Mouse (Mus musculus) G1E (cell line): ENCODE measurements around the gene St7. TPM values are rescaled to one million over a fixed set of nuclear protein-coding genes. Genes with fewer than 3 reads are reported as not detected.

Source experiments
- ATAC-seq: 2 replicates; pipeline ENCODE4 v1.8.0; 2016; ENCODE audit warnings: mild to moderate bottlenecking; ENCODE audit not compliant: insufficient number of reproducible peaks, poor library complexity, low FRiP score, severe bottlenecking; ENCODE audit errors: extremely low read depth
- DNase-seq: peaks from one replicate; pipeline ENCODE4 v3.0.0; 2012; ENCODE audit warnings: low spot score
- H3K27me3 ChIP-seq: 2 replicates; pipeline ENCODE4 v1.6.1; 2012; ENCODE audit warnings: mild to moderate bottlenecking, low read length, inconsistent platforms; ENCODE audit not compliant: insufficient read depth
- H3K36me3 ChIP-seq: replicated peaks from 2 replicates; pipeline ENCODE3; 2012; ENCODE audit warnings: mild to moderate bottlenecking, inconsistent platforms
- H3K4me1 ChIP-seq: 2 replicates; pipeline ENCODE4 v1.6.1; 2012; ENCODE audit warnings: low read depth, low read length, inconsistent platforms, mixed read lengths; ENCODE audit not compliant: insufficient read depth
- H3K4me3 ChIP-seq: 2 replicates; pipeline ENCODE4 v1.5.1; 2012; ENCODE audit warnings: low read depth, mild to moderate bottlenecking, inconsistent platforms, low read length, moderate library complexity, mixed read lengths
- H3K9me3 ChIP-seq: replicated peaks from 2 replicates; pipeline ENCODE4 v1.6.1; 2012; ENCODE audit warnings: inconsistent platforms
- CTCF ChIP-seq: IDR thresholded peaks from 2 replicates; pipeline ENCODE4 v1.5.1; 2012; ENCODE audit warnings: low read depth, low read length, inconsistent platforms, mixed read lengths
- GATA1 ChIP-seq: IDR thresholded peaks from 2 replicates; pipeline ENCODE4 v1.6.1; 2012; ENCODE audit warnings: borderline replicate concordance, low read length, inconsistent platforms, mixed read lengths
- GATA2 ChIP-seq: IDR thresholded peaks from 2 replicates; pipeline ENCODE4 v1.6.1; 2012; ENCODE audit warnings: low read depth, low read length, inconsistent platforms, borderline replicate concordance
- POLR2AphosphoS5 ChIP-seq: IDR thresholded peaks from 2 replicates; pipeline ENCODE4 v1.6.1; 2012; ENCODE audit warnings: low read depth, low read length, inconsistent platforms; ENCODE audit not compliant: insufficient replicate concordance
- TAL1 ChIP-seq: conservative IDR thresholded peaks from 2 replicates; pipeline ENCODE4 v1.6.1; 2012; ENCODE audit warnings: low read depth, low read length, inconsistent platforms, mixed read lengths
- polyA plus RNA-seq: library from polyadenylated mRNA; stranded (reverse); fragments of >175 nt; gene quantifications from 2 replicates; pipeline ENCODE4 v1.2.3, GENCODE M21; 2012
- total RNA-seq, 2 experiments: library from RNA; stranded (forward) in 1 of 2; stranded (reverse) in 1 of 2; fragments of 200-1000 nt in 1 of 2; fragments of >200 nt in 1 of 2; fragmentation: Nextera tagmentation in 1 of 2; gene quantifications; 2 replicates each; pipeline ENCODE4 v1.2.3; 2014 to 2017

Gene St7
- total and polyA plus RNA-seq, 3 experiments, result 4.7 to 155 (median 84.7) TPM

DNA sequence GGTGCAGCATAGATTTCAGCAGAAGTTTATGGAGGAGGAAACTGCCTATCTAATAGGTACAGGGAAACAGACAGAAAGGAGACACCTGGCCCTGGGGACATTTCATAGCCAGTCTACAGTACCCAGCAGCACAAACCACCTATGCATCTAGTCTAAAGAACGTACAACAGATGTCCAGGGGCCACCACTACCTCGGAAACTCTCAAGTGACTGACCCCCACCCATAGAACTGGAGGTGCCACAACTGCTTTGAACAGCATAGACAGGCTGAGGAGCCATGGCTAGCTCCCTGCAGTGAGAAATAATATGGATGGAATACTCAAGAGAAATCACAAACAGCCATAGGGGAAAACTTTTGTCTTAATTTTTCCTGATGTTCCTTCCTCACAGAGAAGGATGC, 220.1 kb downstream of the St7 start:
- peaks cover 78% of the 10 kb centered on the region for H3K36me3 ChIP-seq
- H3K27me3 ChIP-seq, result no peaks in the 10 kb centered on the region
- H3K4me3 ChIP-seq, result no peak overlapping the region
- H3K4me1 ChIP-seq, result no peaks in the 10 kb centered on the region
- DNase-seq (no peak), ATAC-seq (no peak)
- H3K9me3 ChIP-seq, result no peaks in the 10 kb centered on the region
- TF ChIP-seq GATA2 (no peak), POLR2AphosphoS5 (no peak), CTCF (no peak), TAL1 (no peak), GATA1 (no peak)

GRCm38 (mm10) chr6:17913315-17913714, 220.6 kb downstream of the St7 start:
- no peak overlapping the region for H3K4me3 ChIP-seq
- no peak for ATAC-seq
- no peak for DNase-seq
- no peaks in the 10 kb centered on the region for H3K4me1 ChIP-seq
- no peaks in the 10 kb centered on the region for H3K9me3 ChIP-seq
- H3K27me3 ChIP-seq, result no peaks in the 10 kb centered on the region
- TF ChIP-seq POLR2AphosphoS5 (no peak), GATA1 (no peak), CTCF (no peak), GATA2 (no peak), TAL1 (no peak)
- H3K36me3 ChIP-seq, result peaks cover 79% of the 10 kb centered on the region

DNA sequence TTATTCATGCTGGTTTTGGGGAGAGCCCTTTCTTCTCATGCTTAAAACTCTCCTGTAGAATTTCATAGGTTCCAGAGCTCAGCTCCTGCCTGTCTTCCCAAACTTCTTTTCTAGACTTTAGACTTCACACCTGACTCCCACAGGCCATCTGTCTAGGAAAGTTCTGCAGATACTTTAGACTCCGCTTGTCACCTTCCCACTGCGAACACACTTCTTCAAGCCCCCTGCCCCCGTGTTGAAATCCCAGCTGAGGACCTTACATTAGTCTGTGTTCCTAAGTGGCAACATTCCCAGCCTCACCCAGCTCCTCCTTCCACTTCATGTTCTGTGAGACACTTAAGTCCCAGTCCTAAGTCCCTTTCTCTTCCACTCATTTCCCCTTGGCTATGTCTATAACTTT, 221.6 kb downstream of the St7 start:
- Histone ChIP-seq H3K4me3 (no peak overlapping the region), H3K36me3 (peaks cover 79% of the 10 kb centered on the region), H3K4me1 (no peaks in the 10 kb centered on the region), H3K27me3 (no peaks in the 10 kb centered on the region), H3K9me3 (no peaks in the 10 kb centered on the region)
- ATAC-seq, result no peak
- no peak for DNase-seq
- no peak for TF ChIP-seq TAL1
- no peak for TF ChIP-seq GATA2
- TF ChIP-seq GATA1, result no peak
- no peak for TF ChIP-seq CTCF
- no peak for TF ChIP-seq POLR2AphosphoS5

- TF ChIP-seq GATA2 (no peak), CTCF (no peak), TAL1 (no peak), GATA1 (no peak), POLR2AphosphoS5 (no peak)
- H3K9me3 ChIP-seq, result no peaks in the 10 kb centered on the region
- peaks cover 14% of the 10 kb centered on the region for H3K4me1 ChIP-seq
- H3K36me3 ChIP-seq, result peaks cover 66% of the 10 kb centered on the region
- DNase-seq (no peak), ATAC-seq (no peak)
- H3K27me3 ChIP-seq, result no peaks in the 10 kb centered on the region
- no peak overlapping the region for H3K4me3 ChIP-seq
Observed at GRCm38 (mm10) chr6:17917233-17917632, 224.5 kb downstream of the St7 start.

GRCm38 (mm10) chr6:17922180-17922579, 229.4 kb downstream of the St7 start:
- TF ChIP-seq GATA2 (no peak), TAL1 (peak; percentile 40)
- DNase-seq (peak; percentile 14), ATAC-seq (peak; percentile 79)
- no peaks in the 10 kb centered on the region for H3K9me3 ChIP-seq
- no peaks in the 10 kb centered on the region for H3K27me3 ChIP-seq
- peaks cover 35% of the 10 kb centered on the region for H3K4me1 ChIP-seq
- peaks cover 65% of the 10 kb centered on the region for H3K36me3 ChIP-seq
- no peak overlapping the region for H3K4me3 ChIP-seq

DNA sequence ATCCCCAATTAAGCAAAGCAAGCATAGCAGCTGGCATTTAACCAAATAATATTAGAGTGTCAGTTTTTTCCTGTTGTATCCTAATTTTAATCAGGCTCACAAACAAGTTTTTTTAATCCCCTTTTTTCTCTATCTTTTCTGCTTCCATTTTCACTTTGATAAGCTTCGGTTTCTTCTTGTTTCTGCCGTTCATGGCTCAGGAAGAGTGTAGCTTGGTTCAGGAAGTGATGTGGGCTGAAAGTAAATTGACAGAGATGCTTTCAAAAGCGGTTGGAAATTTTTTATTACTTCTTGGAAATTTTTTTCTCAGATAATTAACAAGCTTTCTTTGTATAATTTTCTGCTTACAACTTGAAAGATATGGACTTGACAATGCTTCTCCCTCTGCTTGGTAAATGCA, 230.2 kb downstream of the St7 start:
- Histone ChIP-seq H3K4me1 (peaks cover 35% of the 10 kb centered on the region), H3K4me3 (no peak overlapping the region), H3K27me3 (no peaks in the 10 kb centered on the region), H3K9me3 (no peaks in the 10 kb centered on the region), H3K36me3 (peaks cover 65% of the 10 kb centered on the region)
- no peak for TF ChIP-seq GATA2
- no peak for TF ChIP-seq TAL1
- TF ChIP-seq POLR2AphosphoS5, result no peak
- TF ChIP-seq GATA1, result no peak
- no peak for TF ChIP-seq CTCF
- no peak for ATAC-seq
- no peak for DNase-seq

GRCm38 (mm10) chr6:17923370-17923769, 230.6 kb downstream of the St7 start:
- Histone ChIP-seq H3K9me3 (no peaks in the 10 kb centered on the region), H3K27me3 (no peaks in the 10 kb centered on the region), H3K36me3 (peaks cover 64% of the 10 kb centered on the region), H3K4me3 (no peak overlapping the region), H3K4me1 (peaks cover 35% of the 10 kb centered on the region)
- DNase-seq (no peak), ATAC-seq (no peak)
- TF ChIP-seq POLR2AphosphoS5, result no peak
- no peak for TF ChIP-seq CTCF
- no peak for TF ChIP-seq TAL1
- no peak for TF ChIP-seq GATA1
- no peak for TF ChIP-seq GATA2
